Mouse (Mus musculus): Measurements from ENCODE around the gene Mcur1.

Gene Mcur1

GRCm38 (mm10) chr13:43559711-43560457, at the start of gene Mcur1:
Gene Mcur1, minus strand, starts transcription at chr13:43560191.
- in situ Hi-C loops (cut with MboI), result no loop called here

- in situ Hi-C loops (cut with MboI), result loop anchor here (10.0 kb wide), 1 partner anchor 126 kb away; no protein-coding TSS in a partner anchor
Observed at GRCm38 (mm10) chr13:43608854-43609253, 48.9 kb upstream of the Mcur1 start.

GRCm38 (mm10) chr13:43603042-43603441, 43.1 kb upstream of the Mcur1 start:
- in situ Hi-C loops (cut with MboI), result loop anchor here (10.0 kb wide), 1 partner anchor 132 kb away; no protein-coding TSS in a partner anchor

GRCm38 (mm10) chr13:43602440-43602839, 42.4 kb upstream of the Mcur1 start:
- in situ Hi-C loops (cut with MboI), result loop anchor here (10.0 kb wide), 1 partner anchor 132 kb away; no protein-coding TSS in a partner anchor

- in situ Hi-C loops (cut with MboI), result loop anchor here (10.0 kb wide), 1 partner anchor 134 kb away; no protein-coding TSS in a partner anchor
Observed at GRCm38 (mm10) chr13:43600967-43601366, 41.0 kb upstream of the Mcur1 start.

- in situ Hi-C loops (cut with MboI), result no loop called here
Observed at GRCm38 (mm10) chr13:43595896-43596295, 35.9 kb upstream of the Mcur1 start.

GRCm38 (mm10) chr13:43592681-43593068, 32.7 kb upstream of the Mcur1 start:
- in situ Hi-C loops (cut with MboI), result no loop called here

- in situ Hi-C loops (cut with MboI), result no loop called here
Observed at GRCm38 (mm10) chr13:43591828-43592680, 32.1 kb upstream of the Mcur1 start.

- in situ Hi-C loops (cut with MboI), result no loop called here
Observed at GRCm38 (mm10) chr13:43587844-43588840, 28.2 kb upstream of the Mcur1 start.

- in situ Hi-C loops (cut with MboI), result no loop called here
Observed at GRCm38 (mm10) chr13:43586966-43587365, 27.0 kb upstream of the Mcur1 start.

- in situ Hi-C loops (cut with MboI), result no loop called here
Observed at GRCm38 (mm10) chr13:43585335-43585734, 25.3 kb upstream of the Mcur1 start.

GRCm38 (mm10) chr13:43583504-43583903, 23.5 kb upstream of the Mcur1 start:
- in situ Hi-C loops (cut with MboI), result no loop called here

- in situ Hi-C loops (cut with MboI), result no loop called here
Observed at GRCm38 (mm10) chr13:43582961-43583360, 23.0 kb upstream of the Mcur1 start.

- in situ Hi-C loops (cut with MboI), result no loop called here
Observed at GRCm38 (mm10) chr13:43580661-43581060, 20.7 kb upstream of the Mcur1 start.

- in situ Hi-C loops (cut with MboI), result no loop called here
Observed at GRCm38 (mm10) chr13:43579740-43580139, 19.7 kb upstream of the Mcur1 start.

GRCm38 (mm10) chr13:43577766-43578165, 17.8 kb upstream of the Mcur1 start:
- in situ Hi-C loops (cut with MboI), result no loop called here

GRCm38 (mm10) chr13:43577254-43577653, 17.3 kb upstream of the Mcur1 start:
- in situ Hi-C loops (cut with MboI), result no loop called here

- in situ Hi-C loops (cut with MboI), result no loop called here
Observed at GRCm38 (mm10) chr13:43575431-43575830, 15.4 kb upstream of the Mcur1 start.

GRCm38 (mm10) chr13:43573979-43574378, 14.0 kb upstream of the Mcur1 start:
- in situ Hi-C loops (cut with MboI), result no loop called here

- in situ Hi-C loops (cut with MboI), result no loop called here
Observed at GRCm38 (mm10) chr13:43567141-43567891, 7.3 kb upstream of the Mcur1 start.

- in situ Hi-C loops (cut with MboI), result no loop called here
Observed at GRCm38 (mm10) chr13:43566184-43566583, 6.2 kb upstream of the Mcur1 start.

Measured in mature B cell (primary cell).